Mouse (Mus musculus) cerebellum, postnatal 4 days (tissue): ENCODE data around the gene Tube1.
A peak's percentile ranks its signal among the peaks of the same experiment; 100 is the strongest.

ENCODE experiments used
- DNase-seq, 2 experiments: peaks; one replicate each; pipeline ENCODE4 v3.0.0; 2022; ENCODE audit warnings: low spot score in 2 of 2, mixed read lengths in 1 of 2

Tube1 gene

DNA sequence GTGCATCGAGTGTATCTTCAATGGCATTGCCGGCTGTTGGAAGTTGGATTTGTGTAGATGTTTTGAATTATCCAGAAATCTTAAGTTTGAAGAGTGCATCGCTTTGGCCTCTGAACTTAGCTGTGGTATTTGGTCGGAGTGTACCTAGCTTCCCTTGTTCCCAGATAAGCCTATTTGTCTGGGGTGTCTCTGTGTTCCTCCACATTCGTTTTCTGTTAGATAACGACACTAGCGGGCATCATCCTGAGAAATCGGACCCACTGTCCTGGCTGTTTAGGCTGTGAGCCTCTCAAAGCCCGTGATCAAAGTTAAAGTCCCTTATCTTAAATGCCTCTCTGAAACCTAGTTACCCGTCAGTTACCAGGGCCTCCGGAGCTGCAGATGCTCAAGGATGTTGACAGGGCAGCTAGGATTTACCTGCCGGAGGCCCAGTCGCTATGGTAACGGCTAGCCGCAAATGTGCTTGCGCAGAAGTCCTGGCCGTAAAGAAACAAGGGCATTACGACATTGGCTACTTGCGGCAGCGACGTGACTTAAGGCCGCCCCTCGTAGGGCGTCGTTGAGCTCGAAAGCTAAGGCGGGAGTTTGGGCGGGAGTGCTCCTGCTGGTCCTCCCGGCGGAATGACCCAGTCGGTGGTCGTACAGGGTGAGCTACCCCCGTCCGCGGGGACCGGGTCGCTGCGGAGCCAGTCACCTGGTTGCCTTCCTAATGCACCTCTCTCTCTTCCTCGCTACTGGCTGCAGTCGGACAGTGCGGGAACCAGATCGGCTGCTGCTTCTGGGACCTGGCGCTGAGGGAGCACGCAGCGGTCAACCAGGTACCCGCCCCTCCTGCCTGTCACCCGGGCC is at the start of gene Tube1, which contains the start of gene Fam229b:
Tube1 (plus strand) TSS at position 515 of the 849 bp plus-strand sequence.
Fam229b (minus strand) TSS at position 453 of the 849 bp plus-strand sequence.
- peak; percentile 76 to 87 for DNase-seq

DNA sequence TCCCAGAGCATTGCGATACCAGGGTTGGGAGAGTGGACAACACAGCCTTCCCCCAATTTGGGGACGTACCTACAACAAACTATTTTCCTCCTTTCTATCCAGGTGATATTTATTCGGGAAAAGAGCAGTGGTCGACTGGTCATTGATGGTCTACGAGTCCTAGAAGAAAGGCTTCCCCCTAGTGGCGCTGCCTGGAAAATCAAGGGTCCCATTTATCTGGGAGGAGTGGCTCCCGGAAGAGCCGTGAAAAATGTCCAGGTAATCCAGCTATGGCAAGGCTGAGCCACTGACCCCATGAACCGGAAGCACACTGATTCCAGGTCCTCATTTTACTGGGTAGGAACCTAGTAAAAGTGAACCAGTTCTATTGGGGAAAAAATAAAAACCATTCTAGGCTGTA is 36.8 kb upstream of the Tube1 start:
- DNase-seq, result peak in 1 of 2 experiments; percentile 36

DNA sequence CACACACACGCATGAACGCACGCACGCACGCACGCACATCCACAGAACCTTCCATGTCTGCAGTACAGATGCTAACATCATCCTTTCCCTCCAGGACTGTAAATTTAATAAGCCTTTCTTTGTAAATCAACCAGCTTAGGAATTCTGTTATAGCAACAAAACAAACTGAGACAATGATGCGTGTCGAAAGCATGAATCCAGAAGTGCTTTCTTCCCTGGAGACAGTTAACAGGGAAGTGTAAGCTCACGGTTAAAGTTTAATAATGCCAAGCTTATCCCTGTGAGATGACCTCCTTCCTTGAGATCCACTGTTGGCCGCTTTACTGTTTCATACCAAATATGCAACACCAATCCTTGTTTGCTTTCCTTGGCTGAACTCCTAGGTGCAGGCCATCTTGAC is 35.0 kb upstream of the Tube1 start:
- DNase-seq, result no peak

DNA sequence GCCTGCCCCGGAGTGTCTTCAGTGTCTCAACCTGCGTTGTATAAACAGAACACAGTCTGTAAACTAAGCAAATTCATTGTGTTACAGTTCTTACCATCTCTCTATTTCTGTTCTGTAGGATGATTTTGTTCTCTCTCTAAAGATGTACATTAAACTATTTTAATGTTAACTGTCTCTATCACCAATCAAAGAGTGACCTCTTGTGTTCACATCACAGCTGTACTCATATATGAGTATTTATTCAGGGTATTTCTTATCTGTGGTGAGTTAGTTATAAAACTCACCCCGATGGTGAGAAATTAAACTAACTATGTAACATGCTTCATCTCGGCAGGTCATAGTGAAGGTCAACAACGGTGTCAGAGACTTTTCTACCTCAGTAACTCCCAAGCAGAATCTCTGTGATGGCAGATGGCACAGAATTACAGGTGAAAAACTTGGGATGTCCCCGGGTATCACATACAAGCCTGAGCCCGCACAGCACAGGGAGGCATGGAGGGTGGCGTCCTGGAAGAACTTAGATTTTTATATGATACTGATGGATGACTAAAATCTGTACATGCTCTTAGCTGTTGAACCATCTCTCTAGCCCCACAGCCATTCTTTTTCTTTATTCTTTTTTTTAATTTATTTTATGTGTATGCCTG is 28.9 kb upstream of the Tube1 start:
- no peak for DNase-seq

DNA sequence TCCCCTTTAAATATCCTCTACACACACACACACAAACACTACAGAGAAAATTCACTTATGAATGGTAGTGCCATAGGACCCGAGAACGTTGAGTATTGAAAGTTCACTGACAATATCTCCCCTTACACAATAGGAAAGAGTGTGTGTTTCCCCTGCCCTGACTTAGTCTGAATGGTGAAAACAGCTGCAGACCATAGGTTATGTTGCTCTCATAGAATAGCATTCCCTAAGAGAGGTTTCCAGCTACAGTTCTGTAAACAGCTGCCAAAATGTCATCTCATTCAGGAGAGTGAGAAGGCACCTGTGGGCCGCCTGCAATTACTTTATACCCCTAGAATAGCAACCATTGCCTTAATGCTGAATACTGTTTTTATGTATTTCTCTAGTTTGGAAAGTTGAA is 27.4 kb upstream of the Tube1 start:
- no peak for DNase-seq

DNA sequence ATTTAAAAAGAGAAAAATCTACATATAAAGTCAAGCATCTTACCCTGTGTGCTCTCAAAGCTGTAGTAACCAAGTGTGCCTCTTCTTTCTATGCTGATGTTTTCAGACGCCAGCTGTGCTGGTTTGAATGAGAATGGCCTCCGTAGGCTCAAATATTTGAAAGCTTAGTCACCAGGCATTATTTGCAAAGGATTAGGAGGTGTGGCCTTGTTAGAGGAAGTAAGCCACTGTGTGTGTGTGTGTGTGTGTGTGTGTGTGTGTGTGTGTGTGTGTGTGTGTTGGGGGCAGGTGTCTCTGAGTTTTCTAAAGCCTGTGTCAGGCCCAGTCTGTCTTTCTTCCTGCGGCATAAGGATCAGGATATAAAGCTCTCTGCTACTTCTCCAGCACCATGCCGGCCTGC is 26.8 kb upstream of the Tube1 start:
- DNase-seq, result no peak

DNA sequence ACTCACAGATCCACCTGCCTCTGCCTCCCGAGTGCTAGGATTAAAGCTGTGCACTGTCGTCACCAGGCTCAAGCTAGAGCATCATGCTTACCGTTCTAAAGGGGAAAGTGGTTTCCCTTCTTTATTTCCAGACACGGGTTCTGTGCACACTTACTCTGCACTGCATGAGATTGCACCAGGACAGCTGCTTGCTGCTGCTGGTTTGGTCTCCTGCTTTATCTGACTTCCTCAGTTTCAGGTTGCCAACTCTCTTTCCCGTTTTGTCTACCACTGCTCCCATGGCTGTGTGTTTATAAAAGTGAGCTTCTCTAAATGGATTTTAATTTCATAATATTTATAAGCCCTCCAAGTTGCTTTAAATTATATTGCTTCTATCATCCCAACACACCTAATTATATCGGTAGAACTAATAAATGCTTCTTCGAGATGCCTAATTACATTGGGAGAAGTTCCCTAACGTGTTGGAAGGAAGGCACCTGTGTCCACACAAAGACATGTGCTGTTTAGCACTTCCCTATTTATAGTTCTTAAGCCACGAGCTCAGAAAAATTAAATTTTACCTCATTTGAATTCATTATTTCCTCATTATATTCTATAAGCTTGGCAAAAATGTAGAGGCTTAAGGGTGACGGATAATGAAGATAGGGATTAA is 24.8 kb upstream of the Tube1 start:
- DNase-seq, result no peak

DNA sequence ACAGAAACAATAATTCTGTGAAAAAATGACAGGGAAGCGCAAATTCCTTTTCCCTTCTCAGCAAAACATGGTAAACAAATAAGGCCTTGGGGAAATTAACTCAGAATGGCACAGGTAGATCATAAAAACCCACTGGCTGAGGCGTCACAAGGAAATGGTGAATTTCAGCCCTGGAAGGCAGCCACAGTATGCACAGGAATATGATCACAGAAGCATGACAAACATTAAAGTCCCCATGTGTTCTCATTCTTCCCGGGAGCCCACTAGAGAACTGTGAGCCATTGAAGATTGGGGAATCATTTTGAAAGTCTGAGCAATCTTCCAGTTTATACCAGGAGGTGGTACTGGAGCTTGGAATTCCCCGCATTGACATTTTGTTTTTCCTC is 24.3 kb upstream of the Tube1 start:
- no peak for DNase-seq

DNA sequence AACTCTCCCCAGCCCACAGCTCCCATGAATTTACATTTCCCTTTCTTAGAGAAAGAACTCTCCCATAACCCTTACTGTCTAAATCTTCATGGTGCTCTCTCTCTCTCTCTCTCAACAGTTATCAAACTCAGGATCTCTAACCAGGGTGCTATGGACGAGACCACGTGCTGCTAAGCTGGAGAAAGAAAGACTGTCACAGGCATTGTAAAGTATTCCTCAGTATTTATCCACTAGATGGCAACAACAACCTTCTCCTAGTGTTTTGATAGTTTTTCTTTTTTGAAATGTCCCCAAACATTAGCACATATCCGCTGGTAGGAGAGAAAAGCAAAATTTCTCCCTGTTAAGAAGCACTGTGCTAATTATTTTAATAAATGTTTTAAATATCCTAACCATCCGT is 12.4 kb upstream of the Tube1 start:
- DNase-seq, result no peak

DNA sequence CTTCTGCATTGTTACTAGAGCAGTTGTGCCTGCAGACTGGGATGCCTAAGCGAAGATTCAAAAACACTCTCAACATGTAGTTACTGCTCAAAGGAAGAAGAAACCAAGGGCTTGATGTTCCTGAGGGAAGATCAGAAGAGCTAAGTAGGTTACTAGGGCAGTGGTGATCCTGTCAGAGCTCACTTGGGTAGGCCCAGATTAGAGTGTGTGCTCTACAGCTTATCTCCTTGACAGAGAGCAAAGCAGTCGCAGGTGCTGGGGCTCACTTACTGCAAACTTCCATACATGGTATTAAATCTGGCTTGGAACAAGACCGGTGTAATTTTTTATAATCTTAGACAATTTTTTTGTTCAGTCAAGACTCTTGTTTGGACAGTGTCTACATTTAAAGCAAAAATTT is 4.0 kb downstream of the Tube1 start:
- no peak for DNase-seq

DNA sequence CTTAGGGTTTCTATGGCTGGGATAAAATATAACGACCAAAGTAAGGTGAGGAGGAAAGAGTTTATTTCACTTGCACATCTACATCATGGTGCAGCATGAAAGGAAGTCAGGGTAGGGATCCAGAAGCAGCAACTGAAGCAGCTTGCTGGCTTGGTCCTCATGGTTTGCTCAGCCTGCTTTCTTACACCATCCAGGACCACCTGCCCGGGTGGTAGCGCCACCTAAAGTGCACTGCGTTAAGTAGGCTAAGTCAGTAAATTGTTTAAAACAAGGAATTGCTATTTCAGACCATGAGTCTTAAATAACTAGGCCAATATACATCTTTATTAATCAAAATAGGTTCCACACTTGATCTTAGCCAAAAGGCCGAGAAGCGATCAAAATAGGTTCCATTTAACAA is 5.0 kb downstream of the Tube1 start:
- no peak for DNase-seq

DNA sequence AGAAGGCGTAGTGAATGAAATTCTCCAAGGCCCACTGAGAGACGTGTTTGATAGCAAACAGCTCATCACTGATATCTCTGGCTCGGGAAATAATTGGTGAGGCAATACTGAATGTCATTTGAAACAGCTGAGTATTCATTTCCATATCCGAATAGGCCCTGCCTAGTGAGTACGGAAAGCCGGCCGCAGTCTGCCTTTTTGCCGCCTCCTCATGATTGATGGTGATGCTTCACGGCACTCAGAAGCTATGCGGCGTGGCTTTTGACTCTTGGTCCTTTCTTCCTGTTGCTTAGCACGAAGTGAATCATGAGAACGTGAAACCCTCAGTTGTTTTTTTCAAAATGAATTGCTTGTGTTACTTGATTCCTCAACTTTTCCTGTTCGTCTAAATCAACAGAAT is 7.1 kb downstream of the Tube1 start:
- DNase-seq, result no peak

DNA sequence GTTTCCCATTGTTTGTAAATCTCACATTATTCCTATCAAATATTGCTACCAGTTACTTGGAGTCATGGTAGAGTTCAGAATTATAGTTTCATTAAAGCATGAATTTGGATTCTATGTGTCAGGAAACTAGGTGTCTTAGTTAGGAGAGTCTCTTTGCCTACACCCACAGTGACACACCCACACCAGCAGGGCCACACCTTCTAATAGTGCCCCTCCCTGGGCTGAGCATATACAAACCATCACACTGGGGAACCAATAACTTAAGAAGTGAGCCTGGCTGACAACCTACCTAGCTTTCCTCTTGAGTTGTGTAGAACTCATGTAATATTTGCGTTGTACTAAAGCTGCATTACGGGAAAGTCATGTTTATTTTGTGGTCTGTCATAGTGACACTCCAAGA is 7.6 kb downstream of the Tube1 start:
- DNase-seq, result no peak

DNA sequence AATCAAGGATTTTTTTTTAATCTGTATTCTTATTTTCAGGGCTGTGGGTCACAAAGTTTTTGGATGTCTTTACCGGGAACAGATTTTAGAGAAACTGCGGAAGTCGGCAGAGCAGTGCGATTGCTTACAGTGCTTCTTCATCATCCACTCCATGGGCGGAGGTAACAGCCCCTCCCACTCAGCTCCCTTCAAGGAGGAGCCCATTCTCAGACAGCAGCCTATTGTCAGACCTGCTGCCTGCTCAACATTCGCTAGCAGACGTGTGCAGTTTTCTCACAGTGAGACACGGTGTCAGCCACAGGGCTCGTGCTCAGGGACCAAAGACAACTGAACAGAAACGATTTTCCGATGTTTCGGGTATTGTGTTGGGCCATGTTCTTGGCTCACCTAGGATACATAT is 8.4 kb downstream of the Tube1 start:
- no peak for DNase-seq

DNA sequence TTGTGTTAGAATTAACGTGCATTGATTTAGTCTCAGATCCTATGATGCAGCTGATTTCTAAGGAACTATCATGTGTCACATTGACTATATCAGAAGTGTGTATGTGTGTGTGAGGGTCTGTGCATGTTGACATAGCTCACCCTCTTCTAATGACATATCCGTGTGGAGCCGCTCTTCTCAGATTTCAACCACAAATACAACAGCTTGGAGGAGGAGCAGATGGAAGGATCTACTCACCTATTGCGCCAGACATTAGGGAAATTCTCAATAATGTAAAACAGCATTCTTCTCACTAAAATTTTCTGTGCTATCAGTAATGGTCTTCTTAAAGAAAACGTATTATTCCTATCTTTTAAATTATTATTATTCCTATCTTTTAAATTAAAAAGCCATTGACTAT is 22.9 kb downstream of the Tube1 start:
- DNase-seq, result no peak

DNA sequence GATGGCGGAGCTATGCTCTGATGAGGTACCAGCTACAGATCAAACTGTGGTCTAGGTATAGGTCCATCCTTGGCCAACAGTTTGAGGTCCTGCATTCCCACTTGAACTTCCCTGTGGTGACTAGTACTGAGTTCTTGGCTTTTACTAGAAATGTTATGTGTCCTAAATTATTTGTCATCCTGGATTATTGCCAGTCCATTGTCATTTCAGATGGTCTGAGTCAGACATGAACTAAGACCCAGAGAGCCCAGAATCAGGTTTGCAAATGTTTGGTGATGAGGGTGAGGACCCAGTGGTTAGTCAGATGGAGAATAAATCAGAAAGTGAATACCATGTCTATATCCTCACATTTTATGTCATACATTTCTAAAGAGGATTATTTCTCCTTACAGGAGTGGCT is 23.5 kb downstream of the Tube1 start:
- DNase-seq, result no peak

DNA sequence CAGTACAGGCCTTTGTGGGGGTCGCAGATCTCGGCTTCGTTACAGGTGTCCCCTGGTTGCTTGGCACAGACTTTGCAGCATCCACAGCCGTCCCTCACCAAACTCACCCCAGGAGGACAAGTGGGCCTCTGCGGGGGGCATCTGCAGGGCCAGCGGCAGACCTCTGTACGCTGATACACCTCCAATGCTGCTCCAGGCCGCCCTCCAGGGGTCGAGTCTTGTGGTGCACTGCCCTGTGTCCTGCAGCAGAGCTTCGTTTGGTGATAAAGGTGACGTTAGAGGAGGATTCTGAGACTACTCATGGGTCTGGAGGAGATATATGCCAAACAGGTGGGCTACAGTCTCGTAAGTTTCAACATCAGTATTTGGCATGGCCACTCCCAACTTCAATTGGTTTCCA is 24.5 kb downstream of the Tube1 start:
- DNase-seq, result no peak

DNA sequence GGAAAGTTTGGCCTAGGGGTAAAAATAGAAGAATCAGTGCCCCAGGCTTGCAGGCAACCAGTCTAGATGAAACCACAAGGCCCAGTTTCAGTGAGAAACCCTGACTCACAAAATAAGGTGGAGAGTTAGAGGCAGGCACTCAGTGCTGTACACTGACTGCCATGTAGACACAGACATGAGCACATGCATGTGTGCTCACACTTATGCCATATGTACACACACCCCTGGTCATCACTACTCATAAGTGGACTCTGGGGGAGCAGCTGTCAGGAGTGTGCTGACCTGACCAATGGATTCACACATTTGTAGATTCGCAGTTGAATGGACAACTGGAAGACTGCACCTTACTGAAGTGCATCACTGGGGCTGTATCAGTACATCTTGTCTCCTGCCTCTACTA is 27.6 kb downstream of the Tube1 start:
- no peak for DNase-seq

DNA sequence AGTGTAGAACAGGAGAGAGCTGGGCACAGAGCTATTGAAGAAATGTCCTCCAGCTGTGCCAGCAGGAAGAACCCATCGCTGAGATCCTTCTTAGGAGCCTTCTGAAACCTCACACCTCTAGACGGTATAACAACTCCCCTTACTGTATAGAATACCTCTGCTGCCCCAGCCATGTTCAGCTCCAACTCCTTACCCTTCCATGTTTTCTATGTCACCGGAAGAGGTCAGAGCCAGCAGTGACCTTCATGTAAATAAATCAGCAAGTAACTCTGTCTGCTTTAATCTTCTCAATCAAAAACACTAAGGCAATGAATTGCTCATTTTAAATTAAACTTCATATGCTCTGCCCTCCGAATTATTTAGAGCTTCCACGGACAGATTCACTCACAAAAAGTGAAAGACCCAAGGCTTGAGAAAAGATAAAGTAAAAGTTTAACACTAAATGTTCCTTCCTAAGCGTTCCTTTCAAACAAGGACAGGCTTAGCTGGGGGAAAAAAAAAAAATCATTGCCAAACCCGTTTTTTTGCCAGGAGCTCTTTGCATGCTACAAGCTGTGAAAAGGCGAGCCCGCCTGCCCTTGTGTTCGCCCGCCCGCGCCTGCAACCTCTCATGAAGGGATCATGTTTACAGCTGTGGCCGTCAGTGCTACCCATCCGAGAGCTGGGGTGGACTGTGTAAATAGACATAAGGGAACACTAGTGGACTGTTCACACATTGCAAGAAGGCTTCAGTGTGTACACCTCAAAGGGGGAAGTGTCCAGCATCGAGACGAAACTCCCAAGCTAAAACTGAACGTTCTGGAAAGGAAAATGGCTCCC is 29.1 kb downstream of the Tube1 start:
- no peak for DNase-seq

DNA sequence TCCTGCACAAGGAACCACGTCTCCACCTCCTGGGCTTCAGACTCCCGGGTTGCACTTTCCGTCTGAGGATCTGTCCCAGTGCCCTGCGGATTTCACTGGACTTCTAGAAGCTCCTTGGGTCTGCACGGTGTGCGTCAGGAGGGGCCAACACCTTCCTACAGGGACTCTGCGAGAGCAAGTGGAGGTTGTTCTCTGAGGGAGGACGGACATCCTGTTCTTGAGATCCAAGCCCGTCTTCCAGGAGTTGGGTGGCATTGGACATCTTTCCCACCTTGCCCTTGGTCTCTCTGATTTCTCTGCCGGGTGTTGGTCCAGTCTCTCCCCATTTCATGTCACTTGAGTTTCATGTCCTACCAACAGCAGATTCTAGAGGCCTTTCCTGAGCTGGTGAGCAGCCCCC is 29.9 kb downstream of the Tube1 start, which contains the start of gene Ccn6:
Ccn6 (minus strand) TSS at position 101 of the 400 bp plus-strand sequence.
- DNase-seq, result no peak

DNA sequence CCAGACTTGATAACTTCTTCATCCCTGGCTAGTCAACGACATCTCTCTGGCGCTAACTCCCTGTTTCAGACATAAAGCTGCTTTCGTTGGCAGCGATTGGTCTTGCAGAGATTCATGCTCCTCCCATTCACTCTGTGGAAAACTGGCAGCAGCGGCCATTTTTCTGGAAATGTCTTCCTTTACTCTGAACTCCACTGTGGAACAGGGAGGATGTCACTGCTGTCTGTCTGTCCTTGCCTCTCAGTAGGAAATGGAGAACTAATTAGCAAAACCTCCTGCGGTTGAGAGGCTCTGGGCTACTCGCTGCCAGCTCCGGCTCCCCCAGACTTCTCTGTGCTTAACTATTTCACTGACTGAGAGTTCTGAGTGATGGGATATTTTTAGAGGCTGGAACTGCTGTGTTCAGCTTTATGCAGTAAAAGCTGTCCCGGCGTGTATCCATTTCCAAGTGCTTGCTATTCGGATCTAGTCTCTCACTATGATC is 31.9 kb downstream of the Tube1 start:
- DNase-seq, result peak; percentile 35 to 48

DNA sequence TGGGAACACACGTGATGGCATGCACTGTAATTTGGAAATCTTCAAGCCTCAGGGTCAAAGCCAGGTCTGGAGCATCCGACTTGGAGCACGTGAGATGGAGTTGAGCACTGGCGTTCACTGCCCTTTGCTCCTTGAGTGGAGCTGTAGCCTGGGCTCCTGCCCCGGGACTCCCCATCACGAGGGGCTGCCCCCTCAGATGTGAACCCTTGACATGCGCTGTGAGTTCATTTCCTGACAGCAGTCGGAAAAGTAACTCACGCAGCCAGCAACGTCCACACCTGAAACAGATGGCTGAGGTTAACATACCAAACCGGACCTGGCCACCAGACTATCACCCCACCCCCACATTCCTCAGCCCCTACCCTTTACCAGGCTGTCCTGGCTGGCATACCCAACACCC is 33.8 kb downstream of the Tube1 start:
- DNase-seq, result no peak
